Mouse (Mus musculus) bone marrow macrophage, adult 2 months (primary cell): ENCODE data around the gene Fndc3b.

Experiments used
- CTCF ChIP-seq: IDR thresholded peaks from 2 replicates; pipeline ENCODE4 v1.5.1; 2012; ENCODE audit warnings: low read depth, mild to moderate bottlenecking, low read length, moderate library complexity
- POLR2A ChIP-seq: IDR thresholded peaks from 2 replicates; pipeline ENCODE4 v1.6.1; 2012; ENCODE audit warnings: mild to moderate bottlenecking, low read depth, low read length, borderline replicate concordance

- TF ChIP-seq POLR2A (no peak), CTCF (no peak)
Observed at GRCm38 (mm10) chr3:27413566-27413965, 297.5 kb downstream of the Fndc3b start.
